Mouse (Mus musculus): ENCODE results near the gene Akap7.

- TF ChIP-seq CTCF (IDR thresholded peaks at IDR 0.05) (no peak), POLR2A (IDR thresholded peaks at IDR 0.05; ENCODE audit: insufficient read depth, low read depth, low read length) (no peak)
Observed at GRCm38 (mm10) chr10:25191166-25191565, 116.5 kb downstream of the Akap7 start.
